Comparison of ENCODE assay signal across 8 mouse cellular contexts in genomic region chr3:116861223-116861539, GRCm38 (mm10). TPM values are rescaled to one million over a fixed set of nuclear protein-coding genes. Genes with fewer than 3 reads are reported as not detected.
DNase-seq lines count a peak whose midpoint lies in the region; ATAC-seq and TF ChIP-seq lines count a peak whose summit lies in the region.

No protein-coding gene starts in this region.

- TF ChIP-seq POLR2A in bone marrow macrophage, adult 2 months (IDR thresholded peaks at IDR 0.05; ENCODE audit: borderline replicate concordance, low read depth, low read length) = no peak

- peaks cover 4% of the 10 kb centered on the region; the same call in 1 of the 2 replicates for H3K4me1 ChIP-seq in kidney, embryonic 16.5 days (ENCODE audit: insufficient read depth, low read length)
- peaks cover 46% of the 10 kb centered on the region for H3K4me1 ChIP-seq in bone marrow macrophage, adult 2 months (ENCODE audit: control insufficient read depth, insufficient read depth, low read length)
- H3K4me1 ChIP-seq in hindbrain, embryonic 14.5 days (replicated peaks; ENCODE audit: control insufficient read depth, insufficient read depth, low read length) = 0 out of 2 replicates have a peak, but pooled peaks cover 5% of the 10 kb centered on the region
- peaks cover 5% of the 10 kb centered on the region; the same call in 1 of the 2 replicates for H3K4me1 ChIP-seq in midbrain, embryonic 13.5 days (replicated peaks)

- H3K9ac ChIP-seq in kidney, embryonic 16.5 days (replicated peaks; ENCODE audit: low read length) = peak overlapping the region; percentile 67
- peak overlapping the region; percentile 45 for H3K9ac ChIP-seq in hindbrain, embryonic 14.5 days
- H3K9ac ChIP-seq in midbrain, embryonic 13.5 days (replicated peaks) = peak overlapping the region; percentile 69

- 13% methylated on average over 4 of the region's 4 CpGs for WGBS in kidney, embryonic 16.5 days
- WGBS in hindbrain, embryonic 14.5 days = 8% methylated on average over 4 of the region's 4 CpGs
- 15% methylated on average over 4 of the region's 4 CpGs for WGBS in midbrain, embryonic 13.5 days

- ATAC-seq in kidney, embryonic 16.5 days (ENCODE audit: low FRiP score, low TSS enrichment) = peak; percentile 69
- peak; percentile 61 for ATAC-seq in hindbrain, embryonic 14.5 days (ENCODE audit: low FRiP score)
- peak; percentile 72 for ATAC-seq in midbrain, embryonic 13.5 days

- DNase-seq in kidney, postnatal 36 days = no peak
- no peak for DNase-seq in hindbrain, embryonic 14.5 days (ENCODE audit: low spot score)
- no peak for DNase-seq in ovary, postnatal 10 days (ENCODE audit: low spot score)
- DNase-seq in ovary, adult 18-20 months (ENCODE audit: low spot score) = no peak
- DNase-seq in adrenal gland, adult 8-10 months = no peak

- no peak for TF ChIP-seq CTCF in bone marrow macrophage, adult 2 months (IDR thresholded peaks at IDR 0.05; ENCODE audit: low read depth, low read length)

- H3K4me2 ChIP-seq in kidney, embryonic 16.5 days (replicated peaks; ENCODE audit: low read depth, low read length) = peak overlapping the region; percentile 64
- peak overlapping the region; percentile 64 for H3K4me2 ChIP-seq in hindbrain, embryonic 14.5 days (replicated peaks)
- H3K4me2 ChIP-seq in midbrain, embryonic 13.5 days (replicated peaks) = peak overlapping the region; percentile 68

- H3K27ac ChIP-seq in kidney, embryonic 16.5 days (ENCODE audit: low read length) = peak overlapping the region; percentile 64
- H3K27ac ChIP-seq in bone marrow macrophage, adult 2 months (ENCODE audit: insufficient read depth, low read depth, low read length) = peak overlapping the region; percentile 99
- no peak overlapping the region for H3K27ac ChIP-seq in hindbrain, embryonic 14.5 days
- H3K27ac ChIP-seq in midbrain, embryonic 13.5 days = no peak overlapping the region

- no peaks in the 10 kb centered on the region for H3K27me3 ChIP-seq in kidney, embryonic 16.5 days (ENCODE audit: insufficient read depth, low read length)
- H3K27me3 ChIP-seq in hindbrain, embryonic 14.5 days (ENCODE audit: control insufficient read depth, insufficient read depth, low read length) = no peaks in the 10 kb centered on the region
- no peaks in the 10 kb centered on the region for H3K27me3 ChIP-seq in midbrain, embryonic 13.5 days

- no peaks in the 10 kb centered on the region for H3K36me3 ChIP-seq in kidney, embryonic 16.5 days (ENCODE audit: insufficient read depth, low read length)
- no peaks in the 10 kb centered on the region for H3K36me3 ChIP-seq in hindbrain, embryonic 14.5 days (replicated peaks; ENCODE audit: control insufficient read depth, insufficient read depth)
- H3K36me3 ChIP-seq in midbrain, embryonic 13.5 days = no peaks in the 10 kb centered on the region

- peak overlapping the region; percentile 59 for H3K4me3 ChIP-seq in kidney, embryonic 16.5 days (ENCODE audit: low read length)
- H3K4me3 ChIP-seq in bone marrow macrophage, adult 2 months (ENCODE audit: insufficient read depth, low read length) = peak overlapping the region; percentile 93
- H3K4me3 ChIP-seq in hindbrain, embryonic 14.5 days (replicated peaks; ENCODE audit: low read length) = peak overlapping the region; percentile 35
- peak overlapping the region; percentile 52 for H3K4me3 ChIP-seq in midbrain, embryonic 13.5 days (replicated peaks)

- H3K9me3 ChIP-seq in kidney, embryonic 16.5 days (ENCODE audit: low read length) = no peaks in the 10 kb centered on the region
- no peaks in the 10 kb centered on the region for H3K9me3 ChIP-seq in hindbrain, embryonic 14.5 days (ENCODE audit: control insufficient read depth, low read length)
- H3K9me3 ChIP-seq in midbrain, embryonic 13.5 days = no peaks in the 10 kb centered on the region

RNA-seq across cellular contexts. Expression of gene Frrs1, which starts 1.9 kb away (rescaled TPM):
- 22.4 and 28.1 TPM in 2 replicates for polyA plus RNA-seq in kidney, embryonic 16.5 days (2015; fragmentation: Nextera tagmentation; extraction: Ambion mirVana)
- 74.9 and 77.9 TPM in 2 replicates for polyA plus RNA-seq in bone marrow macrophage, adult 2 months (2012; ENCODE audit: insufficient read depth, insufficient read length, missing spikeins)
- polyA plus RNA-seq in hindbrain, embryonic 14.5 days (2014; fragmentation: Nextera tagmentation; extraction: Ambion mirVana) = 4.8 and 6.0 TPM in 2 replicates
- polyA plus RNA-seq in midbrain, embryonic 13.5 days (2015; fragmentation: Nextera tagmentation; extraction: Ambion mirVana) = 2.6 and 3.6 TPM in 2 replicates
- total RNA-seq in adrenal gland, adult 8-10 months (2022) = 10 to 100 TPM in 2 of 4 experiments, 1 to 10 TPM in 2; 6.2 to 25.3 (median 16.2) TPM

RNA-seq across cellular contexts. Expression of gene Agl, which starts 53.2 kb away (rescaled TPM):
- 18.1 and 20.6 TPM in 2 replicates for polyA plus RNA-seq in kidney, embryonic 16.5 days (2015; fragmentation: Nextera tagmentation; extraction: Ambion mirVana)
- 21.4 and 23.0 TPM in 2 replicates for polyA plus RNA-seq in bone marrow macrophage, adult 2 months (2012; ENCODE audit: insufficient read depth, insufficient read length, missing spikeins)
- polyA plus RNA-seq in hindbrain, embryonic 14.5 days (2014; fragmentation: Nextera tagmentation; extraction: Ambion mirVana) = 18.9 and 19.5 TPM in 2 replicates
- polyA plus RNA-seq in midbrain, embryonic 13.5 days (2015; fragmentation: Nextera tagmentation; extraction: Ambion mirVana) = 15.3 and 17.2 TPM in 2 replicates
- total RNA-seq in adrenal gland, adult 8-10 months (2022) = 10 to 100 TPM; 49.9 to 75.6 (median 62.3) TPM

Comparison
In these comparisons a context has a peak if more than half of its experiments do, and no peak if none do; other contexts are left out.
1. H3K27ac ChIP-seq: peak in kidney, embryonic 16.5 days (single experiment) and bone marrow macrophage, adult 2 months (single experiment); none in hindbrain, embryonic 14.5 days (single experiment) and midbrain, embryonic 13.5 days (single experiment).
2. H3K4me3 ChIP-seq: peak in every context shown above with its lines; median percentile 93 in bone marrow macrophage, adult 2 months; 59 in kidney, embryonic 16.5 days; 52 in midbrain, embryonic 13.5 days; 35 in hindbrain, embryonic 14.5 days.
3. Peak in every context shown above with its lines, with median percentiles within 50 percentile points of each other: ATAC-seq, H3K4me2 ChIP-seq and H3K9ac ChIP-seq.